Mouse (Mus musculus) ES-Bruce4 (cell line): ENCODE data around the gene Stk16. TPM values are rescaled to one million over a fixed set of nuclear protein-coding genes. Genes with fewer than 3 reads are reported as not detected.

Source experiments
- H3K27ac ChIP-seq: 2 replicates; pipeline ENCODE4 v1.5.1; 2012; ENCODE audit warnings: low read length, inconsistent platforms; ENCODE audit not compliant: insufficient read depth
- H3K27me3 ChIP-seq: 2 replicates; pipeline ENCODE4 v1.6.1; 2012; ENCODE audit warnings: mild to moderate bottlenecking, low read length, inconsistent platforms; ENCODE audit not compliant: control insufficient read depth, poor library complexity, insufficient read depth, severe bottlenecking
- H3K36me3 ChIP-seq: 2 replicates; pipeline ENCODE4 v1.6.1; 2012; ENCODE audit warnings: inconsistent platforms, mild to moderate bottlenecking, low read length, moderate library complexity; ENCODE audit not compliant: control insufficient read depth, poor library complexity, insufficient read depth, severe bottlenecking
- H3K4me1 ChIP-seq: one replicate; pipeline ENCODE4 v1.8.1; 2011; ENCODE audit warnings: low read length; ENCODE audit not compliant: control insufficient read depth, insufficient read depth
- H3K4me3 ChIP-seq: 2 replicates; pipeline ENCODE4 v1.5.1; 2011; ENCODE audit warnings: low read depth, mild to moderate bottlenecking, low read length
- H3K9ac ChIP-seq: 2 replicates; pipeline ENCODE4 v1.6.1; 2012; ENCODE audit warnings: low read depth, mild to moderate bottlenecking, inconsistent platforms; ENCODE audit not compliant: poor library complexity, severe bottlenecking
- H3K9me3 ChIP-seq: replicated peaks from 2 replicates; pipeline ENCODE4 v1.6.1; 2012; ENCODE audit warnings: mild to moderate bottlenecking, low read length, inconsistent platforms; ENCODE audit not compliant: control insufficient read depth, poor library complexity, insufficient read depth, severe bottlenecking
- CTCF ChIP-seq: IDR thresholded peaks from one replicate; pipeline ENCODE4 v1.8.1; 2011; ENCODE audit warnings: low read depth, low read length
- EP300 ChIP-seq: IDR thresholded peaks from 2 replicates; pipeline ENCODE4 v1.6.1; 2011; ENCODE audit warnings: low read depth, low read length; ENCODE audit not compliant: insufficient read depth
- POLR2A ChIP-seq: IDR thresholded peaks from one replicate; pipeline ENCODE4 v1.8.1; 2011; ENCODE audit warnings: low read length; ENCODE audit not compliant: insufficient read depth
- polyA plus RNA-seq: library from polyadenylated mRNA; stranded (reverse); fragments of >200 nt; gene quantifications from 2 replicates; pipeline ENCODE4 v1.2.4, GENCODE M21; 2011; ENCODE audit warnings: low read depth; ENCODE audit not compliant: missing spikeins, insufficient read depth, insufficient read length

The Stk16 gene
- polyA plus RNA-seq, 1 experiment: 27.8 TPM

DNA sequence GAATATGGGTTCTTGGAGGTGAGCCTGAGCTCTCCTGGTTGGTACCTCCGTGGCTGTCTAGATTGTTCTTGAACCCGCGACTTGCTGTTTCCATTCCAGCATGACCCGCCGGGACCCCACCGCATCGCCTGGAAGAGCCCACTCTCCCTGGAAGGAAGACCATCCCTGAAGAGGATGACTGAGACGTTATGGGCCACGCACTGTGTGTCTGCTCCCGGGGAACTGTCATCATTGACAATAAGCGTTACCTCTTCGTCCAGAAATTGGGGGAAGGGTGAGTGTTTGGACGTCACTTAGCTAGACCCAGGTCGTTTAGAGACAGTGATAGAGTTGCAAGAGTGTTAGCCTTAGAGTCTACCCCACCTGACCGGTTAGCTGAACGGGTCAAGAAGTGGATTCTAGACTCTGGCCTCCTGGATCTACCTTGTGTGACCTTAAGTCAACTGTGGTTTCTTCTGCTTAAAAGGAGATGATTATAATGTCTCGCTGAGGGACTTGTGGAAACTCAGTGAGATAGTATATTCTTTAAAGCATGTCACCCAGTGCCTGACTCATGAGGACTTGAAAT is 587 bp downstream of the Stk16 start:
- H3K36me3 ChIP-seq: peaks cover 32% of the 10 kb centered on the region
- TF ChIP-seq CTCF: no peak
- TF ChIP-seq POLR2A: no peak
- TF ChIP-seq EP300: no peak
- H3K27ac ChIP-seq: no peak overlapping the region
- no peaks in the 10 kb centered on the region for H3K9me3 ChIP-seq
- H3K27me3 ChIP-seq: no peaks in the 10 kb centered on the region
- H3K4me1 ChIP-seq: peaks cover 2% of the 10 kb centered on the region
- H3K9ac ChIP-seq: peak overlapping the region; percentile 79
- H3K4me3 ChIP-seq: peak overlapping the region; percentile 97

DNA sequence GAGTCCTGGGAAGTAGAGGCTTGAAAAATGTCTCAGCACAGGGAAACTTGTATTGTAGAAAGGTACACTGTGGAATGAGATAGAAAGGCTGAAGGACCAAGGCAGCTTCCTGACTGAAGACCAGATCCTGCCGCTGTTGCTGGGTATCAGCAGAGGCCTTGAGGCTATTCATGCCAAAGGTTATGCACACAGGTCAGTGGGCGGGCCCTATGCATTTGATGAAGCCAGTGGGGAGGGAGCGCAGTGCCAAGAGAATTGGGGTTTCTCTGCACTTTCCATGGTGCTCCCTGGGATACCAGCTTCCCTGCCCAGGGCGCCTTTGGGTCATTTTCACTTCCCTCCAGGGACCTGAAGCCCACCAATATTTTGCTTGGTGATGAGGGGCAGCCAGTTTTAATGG is 1.9 kb downstream of the Stk16 start:
- TF ChIP-seq POLR2A (no peak), EP300 (no peak), CTCF (no peak)
- H3K9me3 ChIP-seq: no peaks in the 10 kb centered on the region
- H3K27me3 ChIP-seq: no peaks in the 10 kb centered on the region
- no peak overlapping the region for H3K27ac ChIP-seq
- peaks cover 42% of the 10 kb centered on the region for H3K36me3 ChIP-seq
- no peak overlapping the region for H3K9ac ChIP-seq
- H3K4me3 ChIP-seq: no peak overlapping the region
- H3K4me1 ChIP-seq: peaks cover 4% of the 10 kb centered on the region

DNA sequence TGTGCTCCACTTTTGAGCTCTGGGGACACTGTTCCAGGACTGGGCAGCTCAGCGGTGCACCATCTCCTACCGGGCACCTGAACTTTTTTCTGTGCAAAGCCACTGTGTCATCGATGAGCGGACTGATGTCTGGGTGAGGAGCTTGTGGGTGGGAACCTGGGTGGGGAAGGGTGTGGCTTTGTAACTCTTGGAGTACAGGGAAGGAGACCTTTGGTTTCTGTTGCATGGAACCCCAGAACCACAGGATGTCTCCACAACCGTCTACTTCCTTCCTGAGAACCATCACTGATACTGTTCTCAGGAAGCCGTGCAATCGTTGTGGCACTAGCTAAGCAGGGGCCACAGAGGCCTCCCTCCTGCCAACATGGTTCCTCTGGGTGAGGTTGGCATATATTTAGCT is 2.5 kb downstream of the Stk16 start:
- Histone ChIP-seq H3K4me1 (peaks cover 4% of the 10 kb centered on the region), H3K27me3 (no peaks in the 10 kb centered on the region), H3K36me3 (peaks cover 42% of the 10 kb centered on the region), H3K9me3 (no peaks in the 10 kb centered on the region), H3K4me3 (no peak overlapping the region), H3K9ac (no peak overlapping the region), H3K27ac (no peak overlapping the region)
- TF ChIP-seq CTCF (no peak), EP300 (no peak), POLR2A (no peak)

DNA sequence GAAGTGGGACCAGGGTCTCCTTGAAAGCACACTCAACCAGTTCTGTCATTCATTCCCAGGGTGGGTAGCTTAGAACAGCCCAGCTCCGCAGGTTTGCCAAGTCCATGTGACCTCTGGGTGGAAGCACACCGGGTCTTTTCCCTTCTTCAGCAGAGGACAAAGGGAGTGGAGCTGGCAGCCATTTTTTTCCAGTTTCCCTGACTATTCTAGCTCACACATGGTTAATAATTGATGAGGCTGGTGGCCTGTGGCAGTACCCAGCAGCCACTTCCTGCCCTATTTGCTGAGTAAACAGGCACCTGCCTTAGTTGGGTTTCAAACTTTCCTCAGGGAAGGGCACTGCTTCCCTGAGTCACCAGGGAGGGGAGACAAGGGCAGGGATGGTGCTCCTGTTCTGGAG is 3.8 kb downstream of the Stk16 start:
- Histone ChIP-seq H3K4me1 (peaks cover 4% of the 10 kb centered on the region), H3K36me3 (peaks cover 42% of the 10 kb centered on the region), H3K9me3 (no peaks in the 10 kb centered on the region), H3K27ac (no peak overlapping the region), H3K27me3 (no peaks in the 10 kb centered on the region), H3K9ac (no peak overlapping the region), H3K4me3 (no peak overlapping the region)
- TF ChIP-seq POLR2A: no peak
- TF ChIP-seq CTCF: no peak
- TF ChIP-seq EP300: no peak

DNA sequence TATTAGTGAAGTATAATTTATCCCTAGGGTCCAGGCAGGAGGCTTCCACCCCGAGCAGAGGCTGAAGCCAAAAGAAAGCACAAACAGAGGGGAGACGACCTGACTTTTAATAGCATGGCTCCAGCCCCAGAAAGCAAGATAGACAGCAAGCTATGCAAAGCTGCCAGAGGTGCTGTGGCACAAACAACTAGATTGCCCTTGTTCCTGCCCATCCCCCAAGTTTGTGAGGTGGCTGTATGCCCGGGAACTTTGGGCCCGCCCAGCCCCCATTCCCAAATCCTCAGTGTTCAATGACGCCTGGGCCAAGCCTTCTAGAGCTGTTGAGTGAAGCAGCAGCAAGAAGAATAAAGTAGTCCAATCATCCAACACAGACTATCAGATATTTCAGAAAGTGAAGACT is 4.2 kb downstream of the Stk16 start:
- no peak overlapping the region for H3K27ac ChIP-seq
- H3K9ac ChIP-seq: no peak overlapping the region
- H3K4me3 ChIP-seq: no peak overlapping the region
- H3K36me3 ChIP-seq: peaks cover 42% of the 10 kb centered on the region
- TF ChIP-seq CTCF: no peak
- H3K9me3 ChIP-seq: no peaks in the 10 kb centered on the region
- H3K27me3 ChIP-seq: no peaks in the 10 kb centered on the region
- peaks cover 4% of the 10 kb centered on the region for H3K4me1 ChIP-seq

DNA sequence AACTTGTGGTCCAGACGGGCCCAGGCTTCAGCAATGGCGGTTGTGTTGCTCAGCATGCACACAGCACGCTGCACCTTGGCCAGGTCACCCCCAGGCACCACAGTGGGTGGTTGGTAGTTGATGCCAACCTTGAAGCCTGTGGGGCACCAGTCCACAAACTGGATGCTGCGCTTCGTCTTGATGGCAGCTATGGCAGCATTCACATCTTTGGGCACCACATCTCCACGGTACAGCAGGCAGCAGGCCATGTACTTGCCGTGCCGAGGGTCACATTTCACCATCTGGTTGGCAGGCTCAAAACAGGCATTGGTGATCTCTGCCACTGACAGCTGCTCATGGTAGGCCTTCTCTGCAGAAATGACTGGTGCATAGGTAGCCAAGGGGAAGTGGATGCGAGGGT is 5.1 kb downstream of the Stk16 start:
- TF ChIP-seq CTCF (no peak), POLR2A (no peak), EP300 (no peak)
- Histone ChIP-seq H3K9ac (no peak overlapping the region), H3K36me3 (peaks cover 42% of the 10 kb centered on the region), H3K27me3 (no peaks in the 10 kb centered on the region), H3K4me1 (peaks cover 4% of the 10 kb centered on the region), H3K27ac (no peak overlapping the region), H3K4me3 (no peak overlapping the region), H3K9me3 (no peaks in the 10 kb centered on the region)
